Mouse (Mus musculus) cerebellum, postnatal 4 days (tissue): Measurements from ENCODE around the gene Krt84.

Experiments
- DNase-seq, 2 experiments: peaks; one replicate each; pipeline ENCODE4 v3.0.0; 2022; ENCODE audit warnings: low spot score in 2 of 2, mixed read lengths in 1 of 2

Gene Krt84

GRCm38 (mm10) chr15:101495266-101495665 is 37.4 kb downstream of the Krt84 start:
- no peak for DNase-seq

- DNase-seq, result no peak
Measured at GRCm38 (mm10) chr15:101494203-101494602, 38.4 kb downstream of the Krt84 start.

- DNase-seq, result no peak
Measured at GRCm38 (mm10) chr15:101493713-101494112, 38.9 kb downstream of the Krt84 start.

- DNase-seq, result no peak
Measured at GRCm38 (mm10) chr15:101492718-101493117, 39.9 kb downstream of the Krt84 start.

- no peak for DNase-seq
Measured at GRCm38 (mm10) chr15:101491431-101491830, 41.2 kb downstream of the Krt84 start, which contains the start of gene Krt83. Gene Krt83, minus strand, starts transcription at chr15:101491512.

- no peak for DNase-seq
Measured at GRCm38 (mm10) chr15:101485911-101486635, 46.5 kb downstream of the Krt84 start.

GRCm38 (mm10) chr15:101484939-101485338 is 47.7 kb downstream of the Krt84 start:
- no peak for DNase-seq

- DNase-seq, result no peak
Measured at GRCm38 (mm10) chr15:101483646-101484045, 49.0 kb downstream of the Krt84 start.

- no peak for DNase-seq
Measured at GRCm38 (mm10) chr15:101482056-101482455, 50.6 kb downstream of the Krt84 start.

- DNase-seq, result no peak
Measured at GRCm38 (mm10) chr15:101479666-101480060, 53.0 kb downstream of the Krt84 start.

GRCm38 (mm10) chr15:101479007-101479665 is 53.5 kb downstream of the Krt84 start:
- DNase-seq, result peak in 1 of 2 experiments; percentile 60
